Mouse (Mus musculus) bone marrow macrophage, adult 2 months (primary cell): ENCODE data around the gene Ptpn6. TPM values are rescaled to one million over a fixed set of nuclear protein-coding genes. Genes with fewer than 3 reads are reported as not detected.

Experiments used
- H3K27ac ChIP-seq: 2 replicates; pipeline ENCODE4 v1.5.1; 2012; ENCODE audit warnings: low read depth, low read length; ENCODE audit not compliant: insufficient read depth
- H3K4me1 ChIP-seq: 2 replicates; pipeline ENCODE4 v1.6.1; 2012; ENCODE audit warnings: low read length; ENCODE audit not compliant: control insufficient read depth, insufficient read depth
- H3K4me3 ChIP-seq: 2 replicates; pipeline ENCODE4 v1.5.1; 2012; ENCODE audit warnings: mild to moderate bottlenecking, low read length, moderate library complexity; ENCODE audit not compliant: insufficient read depth
- CTCF ChIP-seq: IDR thresholded peaks from 2 replicates; pipeline ENCODE4 v1.5.1; 2012; ENCODE audit warnings: low read depth, mild to moderate bottlenecking, low read length, moderate library complexity
- POLR2A ChIP-seq: IDR thresholded peaks from 2 replicates; pipeline ENCODE4 v1.6.1; 2012; ENCODE audit warnings: mild to moderate bottlenecking, low read depth, low read length, borderline replicate concordance
- polyA plus RNA-seq: library from polyadenylated mRNA; stranded (reverse); fragments of >200 nt; gene quantifications from 2 replicates; pipeline ENCODE4 v1.2.4, GENCODE M21; 2012; ENCODE audit not compliant: missing spikeins, insufficient read depth, insufficient read length

Ptpn6 gene
- polyA plus RNA-seq, 1 experiment, result 614 TPM

GRCm38 (mm10) chr6:124729850-124730705 lies 8.4 kb downstream of the Ptpn6 start:
- peak overlapping the region; percentile 95 for H3K4me3 ChIP-seq
- peak overlapping the region; percentile 98 for H3K27ac ChIP-seq
- TF ChIP-seq POLR2A (no peak), CTCF (no peak)
- peaks cover 58% of the 10 kb centered on the region for H3K4me1 ChIP-seq

DNA sequence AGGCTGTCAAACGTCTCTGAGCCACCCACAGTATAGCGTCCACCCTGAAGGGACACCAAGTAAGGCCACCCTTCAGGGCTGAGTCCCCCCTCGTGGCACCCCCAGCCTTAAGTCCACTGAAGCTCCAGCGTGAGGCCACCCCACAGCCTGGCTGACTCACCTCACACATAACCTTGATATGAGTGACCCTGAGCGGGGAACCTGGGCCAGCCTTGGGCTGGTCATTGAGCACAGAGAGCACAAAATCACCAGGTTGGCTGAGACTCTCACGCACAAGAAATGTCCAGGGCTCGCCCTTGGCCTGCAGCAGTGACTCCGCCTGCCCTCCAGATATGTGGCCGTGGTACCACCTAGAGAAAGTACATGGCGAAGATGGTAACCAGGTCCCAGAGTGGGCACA lies 9.9 kb downstream of the Ptpn6 start:
- H3K27ac ChIP-seq, result 0 out of 2 replicates have a peak overlapping the region, but pooled peaks have one; percentile 97
- H3K4me3 ChIP-seq, result no peak overlapping the region
- TF ChIP-seq POLR2A (no peak), CTCF (no peak)
- peaks cover 61% of the 10 kb centered on the region for H3K4me1 ChIP-seq

DNA sequence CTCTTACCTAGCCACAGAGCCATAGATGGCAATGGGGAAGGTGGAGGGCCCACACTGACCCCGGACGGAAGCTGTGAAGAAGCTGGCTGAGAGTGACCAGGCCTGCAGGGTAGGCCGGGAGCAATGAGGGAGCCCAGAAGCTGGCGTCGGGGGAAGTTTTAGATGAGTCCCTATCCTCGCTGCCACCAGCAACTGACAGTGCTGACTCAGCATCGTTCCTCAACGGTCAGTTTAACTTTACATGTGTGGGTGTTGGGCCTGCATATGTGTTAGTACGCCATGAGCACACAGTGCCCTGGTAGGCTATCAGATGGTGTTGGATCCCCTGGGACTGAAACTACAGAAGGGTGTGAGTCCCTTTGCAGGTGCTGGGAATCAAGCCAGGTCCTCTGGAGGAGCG lies 14.0 kb downstream of the Ptpn6 start:
- peak overlapping the region; percentile 17 for H3K4me3 ChIP-seq
- H3K27ac ChIP-seq, result peak overlapping the region; percentile 79
- TF ChIP-seq CTCF (no peak), POLR2A (no peak)
- H3K4me1 ChIP-seq, result peaks cover 69% of the 10 kb centered on the region

DNA sequence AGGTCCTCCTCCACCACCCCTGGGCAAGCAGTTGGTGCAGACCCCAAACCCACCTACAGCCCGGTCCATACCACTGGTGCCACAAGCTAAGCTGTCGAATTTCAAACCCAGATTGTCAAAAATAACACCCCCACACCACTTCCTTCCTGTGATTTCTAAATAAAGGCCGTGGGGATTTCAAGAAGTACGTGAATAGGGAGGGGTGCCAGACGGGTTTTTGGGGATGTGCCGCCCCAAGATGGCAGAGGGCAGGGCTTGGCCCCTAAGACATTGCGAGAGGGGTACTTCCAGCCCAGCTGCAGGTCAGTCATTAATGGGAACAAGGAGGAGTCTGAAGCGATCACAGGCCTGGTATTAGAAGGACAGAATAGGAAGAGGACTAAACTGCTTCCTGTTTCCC lies 15.0 kb downstream of the Ptpn6 start:
- Histone ChIP-seq H3K27ac (peak overlapping the region; percentile 79), H3K4me1 (peaks cover 61% of the 10 kb centered on the region), H3K4me3 (peak overlapping the region; percentile 19)

DNA sequence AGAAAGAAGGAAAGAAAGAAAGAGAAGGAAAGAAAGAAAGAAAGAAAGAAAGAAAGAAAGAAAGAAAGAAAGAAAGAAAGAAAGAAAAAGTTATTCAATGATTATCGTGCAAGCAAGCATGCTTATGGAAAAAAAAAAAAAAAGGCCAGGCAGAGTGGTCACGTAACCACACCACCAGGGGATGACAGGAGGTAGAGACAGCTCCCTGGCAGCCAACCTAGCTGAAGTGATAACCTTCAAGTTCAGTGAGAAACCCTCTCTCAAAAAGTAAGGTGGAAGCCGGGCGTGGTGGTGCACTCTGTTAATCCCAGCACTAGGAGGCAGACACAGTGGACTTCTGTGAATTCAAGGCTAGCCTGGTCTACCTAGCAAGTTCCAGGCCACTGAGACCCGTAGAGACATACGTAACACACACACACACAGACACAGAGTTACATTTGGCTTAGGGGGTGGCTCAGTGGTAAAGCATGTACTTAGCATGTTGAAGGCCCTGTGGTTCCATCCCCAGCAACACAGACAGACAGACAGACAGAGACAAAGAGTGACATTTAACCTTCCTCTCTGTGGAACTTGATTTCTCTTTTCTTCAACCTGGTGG lies 15.5 kb downstream of the Ptpn6 start:
- peak overlapping the region; percentile 19 for H3K4me3 ChIP-seq
- H3K4me1 ChIP-seq, result peaks cover 55% of the 10 kb centered on the region
- peak overlapping the region; percentile 79 for H3K27ac ChIP-seq
- TF ChIP-seq POLR2A, result no peak
- TF ChIP-seq CTCF, result no peak

More for the DNA sequence above, 15.0 kb downstream of the Ptpn6 start:
- TF ChIP-seq POLR2A, result no peak
- no peak for TF ChIP-seq CTCF

GRCm38 (mm10) chr6:124720904-124721303 lies 17.6 kb downstream of the Ptpn6 start:
- Histone ChIP-seq H3K27ac (peak overlapping the region; percentile 68), H3K4me3 (peak overlapping the region; percentile 26; the same call in 1 of the 2 replicates), H3K4me1 (peaks cover 52% of the 10 kb centered on the region)
- no peak for TF ChIP-seq CTCF
- TF ChIP-seq POLR2A, result no peak

DNA sequence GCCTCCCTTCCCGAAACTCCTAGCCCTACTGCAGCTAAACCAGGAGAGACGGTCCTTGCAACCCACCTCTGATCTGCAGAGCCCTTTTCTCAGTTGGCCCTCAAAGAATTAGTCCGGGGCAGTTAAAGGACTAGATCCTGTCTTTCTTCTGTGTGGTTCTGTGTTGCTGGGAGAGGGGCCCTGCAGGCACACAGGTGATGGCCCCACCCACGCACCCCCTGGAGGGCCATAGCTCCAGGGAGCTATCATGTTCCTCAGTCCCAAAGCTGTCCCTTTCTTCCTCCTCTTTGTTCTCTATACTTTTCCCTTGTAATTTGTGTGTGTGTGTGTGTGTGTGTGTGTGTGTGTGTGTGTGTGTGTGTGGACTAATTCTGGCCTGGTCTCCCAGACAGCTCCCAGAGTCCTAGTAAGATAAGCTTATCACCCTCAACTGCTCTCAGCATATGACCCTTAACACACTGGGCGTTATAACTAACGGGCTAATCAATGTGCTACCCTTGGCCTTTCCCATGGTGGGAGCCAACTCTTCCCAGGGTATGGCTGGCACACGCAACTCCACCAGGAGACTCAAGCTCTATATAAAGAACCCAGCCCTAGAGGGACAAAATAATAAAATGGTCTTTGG lies 19.0 kb downstream of the Ptpn6 start:
- Histone ChIP-seq H3K27ac (no peak overlapping the region), H3K4me1 (peaks cover 41% of the 10 kb centered on the region), H3K4me3 (no peak overlapping the region)
- TF ChIP-seq POLR2A, result no peak

- Histone ChIP-seq H3K4me1 (peaks cover 38% of the 10 kb centered on the region), H3K4me3 (no peak overlapping the region), H3K27ac (no peak overlapping the region)
- TF ChIP-seq CTCF (no peak), POLR2A (no peak)
Measured at GRCm38 (mm10) chr6:124718703-124719102, 19.8 kb downstream of the Ptpn6 start.

GRCm38 (mm10) chr6:124717968-124718367 lies 20.5 kb downstream of the Ptpn6 start:
- H3K27ac ChIP-seq, result no peak overlapping the region
- TF ChIP-seq CTCF (no peak), POLR2A (no peak)
- H3K4me1 ChIP-seq, result peaks cover 34% of the 10 kb centered on the region
- H3K4me3 ChIP-seq, result no peak overlapping the region
